Mouse (Mus musculus): ENCODE results near the gene Cldn20. TPM values are rescaled to one million over a fixed set of nuclear protein-coding genes. Genes with fewer than 3 reads are reported as not detected.

Gene Cldn20
- polyA plus RNA-seq, 1 experiment from 2014 or later: 0.47 TPM

DNA sequence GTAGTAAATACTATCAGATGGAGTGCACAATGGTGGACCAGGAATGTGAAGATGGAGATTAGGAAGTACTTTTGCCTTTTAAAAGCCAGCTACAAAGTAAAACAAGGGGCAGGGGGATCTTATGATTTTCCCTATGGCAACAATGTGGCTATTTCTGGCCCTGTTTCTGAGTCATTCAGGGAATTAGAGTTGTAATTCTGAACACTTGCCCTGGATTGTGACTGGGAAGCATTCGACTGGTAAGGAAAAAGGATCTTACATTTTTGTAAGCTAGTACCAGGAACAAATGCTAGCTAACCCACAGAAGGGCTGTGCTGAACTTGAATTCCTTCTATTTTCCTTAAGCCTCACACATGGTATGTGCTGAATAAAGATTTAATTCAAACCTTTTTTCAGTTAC is 713 bp upstream of the Cldn20 start:
- H3K4me2 ChIP-seq (replicated peaks): no peak overlapping the region
- H3K36me3 ChIP-seq: peaks cover 9% of the 10 kb centered on the region; the same call in 1 of the 2 replicates
- no peak for ATAC-seq (ENCODE audit: low FRiP score, low read depth)
- H3K9ac ChIP-seq: no peak overlapping the region
- peaks cover 11% of the 10 kb centered on the region; the same call in 1 of the 2 replicates for H3K4me1 ChIP-seq
- H3K27me3 ChIP-seq: no peaks in the 10 kb centered on the region
- WGBS: 47% methylated on average over 1 of the region's 1 CpGs
- H3K9me3 ChIP-seq: no peaks in the 10 kb centered on the region
- no peak overlapping the region for H3K27ac ChIP-seq
- no peak overlapping the region for H3K4me3 ChIP-seq

DNA sequence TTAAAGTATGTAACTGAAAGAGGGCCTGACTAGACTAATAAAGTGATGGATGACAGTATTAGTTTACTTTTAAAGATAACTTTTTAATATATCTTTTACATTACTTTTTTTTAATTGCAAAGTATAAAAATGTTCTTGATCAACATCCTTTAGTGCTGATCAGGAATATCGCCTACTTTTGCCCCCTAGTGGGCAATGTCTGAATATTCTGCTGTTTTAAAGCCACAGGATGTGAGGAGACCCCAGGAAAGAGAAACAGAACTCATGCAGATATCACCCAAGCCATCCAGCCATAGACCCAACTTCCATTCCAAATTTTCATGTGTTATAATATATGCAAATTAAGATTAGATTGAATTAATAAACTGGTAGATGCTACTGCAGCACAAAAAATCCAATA is 1.1 kb downstream of the Cldn20 start:
- Histone ChIP-seq H3K4me3 (no peak overlapping the region), H3K36me3 (peaks cover 5% of the 10 kb centered on the region; the same call in 1 of the 2 replicates), H3K9me3 (no peaks in the 10 kb centered on the region), H3K4me1 (peaks cover 11% of the 10 kb centered on the region; the same call in 1 of the 2 replicates), H3K4me2 (replicated peaks) (no peak overlapping the region), H3K9ac (no peak overlapping the region), H3K27me3 (no peaks in the 10 kb centered on the region), H3K27ac (no peak overlapping the region)
- WGBS: 30% methylated on average over 1 of the region's 1 CpGs
- no peak for ATAC-seq (ENCODE audit: low FRiP score, low read depth)

DNA sequence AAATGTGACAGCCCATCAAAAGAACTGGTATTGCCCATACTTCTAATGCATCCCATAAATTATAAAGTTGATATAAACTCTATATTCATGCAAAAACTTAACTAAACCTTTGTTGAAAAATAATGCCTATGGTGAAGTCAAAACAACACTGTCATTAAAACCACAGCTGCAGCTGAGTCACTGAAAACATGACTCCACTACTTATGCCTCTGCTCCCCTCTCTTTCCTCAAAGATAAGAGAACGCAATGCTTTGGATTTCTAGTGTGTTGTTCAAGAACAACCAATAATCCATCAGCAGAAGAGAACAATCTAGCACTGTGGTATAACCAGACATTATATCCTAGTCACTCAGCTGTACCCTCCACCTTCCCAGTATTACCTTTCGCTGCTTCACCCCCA is 8.0 kb downstream of the Cldn20 start:
- H3K9me3 ChIP-seq: no peaks in the 10 kb centered on the region
- no peak for ATAC-seq (ENCODE audit: low FRiP score, low read depth)
- 95% methylated on average over 2 of the region's 2 CpGs for WGBS

DNA sequence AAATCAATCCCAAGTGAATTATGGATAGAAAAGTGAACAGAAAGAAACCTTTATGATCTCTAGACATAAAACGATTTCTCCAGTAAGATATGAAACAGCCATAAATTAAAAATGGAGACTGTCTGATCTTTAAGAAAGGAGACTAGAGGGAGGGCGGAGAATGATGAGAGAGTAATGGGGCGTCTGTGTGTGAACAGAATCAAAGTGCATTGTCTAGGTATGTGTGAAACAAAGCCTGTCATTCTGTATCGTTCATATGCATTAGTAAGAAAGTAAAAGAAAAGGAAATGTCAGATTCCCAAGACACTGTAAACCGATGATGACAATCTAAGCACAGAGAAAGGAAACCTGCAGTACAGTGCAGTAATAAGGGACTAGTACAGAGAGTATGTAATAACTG is 8.7 kb downstream of the Cldn20 start:
- Histone ChIP-seq H3K4me2 (replicated peaks) (no peak overlapping the region), H3K27me3 (no peaks in the 10 kb centered on the region), H3K9ac (no peak overlapping the region), H3K36me3 (peaks cover 17% of the 10 kb centered on the region), H3K9me3 (no peaks in the 10 kb centered on the region), H3K4me1 (no peaks in the 10 kb centered on the region), H3K4me3 (no peak overlapping the region), H3K27ac (no peak overlapping the region)
- no peak for ATAC-seq (ENCODE audit: low FRiP score, low read depth)
- WGBS: 86% methylated on average over 5 of the region's 5 CpGs

More for the DNA sequence above, 8.0 kb downstream of the Cldn20 start:
- Histone ChIP-seq H3K27me3 (no peaks in the 10 kb centered on the region), H3K36me3 (peaks cover 19% of the 10 kb centered on the region), H3K4me2 (replicated peaks) (no peak overlapping the region), H3K27ac (no peak overlapping the region), H3K9ac (no peak overlapping the region), H3K4me3 (no peak overlapping the region), H3K4me1 (no peaks in the 10 kb centered on the region)

DNA sequence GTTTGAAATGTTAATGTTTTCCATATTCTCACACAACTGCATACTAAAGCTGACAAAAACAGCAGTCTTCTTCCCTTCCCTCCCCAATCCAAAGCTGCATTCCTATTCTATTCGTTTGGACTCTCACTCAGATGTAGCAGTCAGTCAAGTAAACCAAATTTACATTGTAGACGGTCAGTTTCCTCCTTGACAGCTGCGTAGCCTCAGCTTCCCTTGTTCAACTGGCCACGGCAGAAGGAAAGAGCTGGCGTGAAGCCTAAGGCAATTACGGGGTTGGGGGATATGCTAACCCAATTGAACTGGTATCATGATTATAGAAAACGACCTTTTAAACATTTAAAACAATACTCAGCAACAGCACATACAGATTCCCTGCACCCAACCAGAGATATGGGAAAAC is 15.4 kb downstream of the Cldn20 start:
- Histone ChIP-seq H3K4me2 (replicated peaks) (no peak overlapping the region), H3K27me3 (no peaks in the 10 kb centered on the region), H3K4me3 (no peak overlapping the region), H3K27ac (no peak overlapping the region), H3K9ac (no peak overlapping the region), H3K36me3 (peaks cover 5% of the 10 kb centered on the region; the same call in 1 of the 2 replicates), H3K4me1 (no peaks in the 10 kb centered on the region), H3K9me3 (no peaks in the 10 kb centered on the region)
- 75% methylated on average over 7 of the region's 7 CpGs for WGBS
- ATAC-seq (ENCODE audit: low FRiP score, low read depth): no peak

DNA sequence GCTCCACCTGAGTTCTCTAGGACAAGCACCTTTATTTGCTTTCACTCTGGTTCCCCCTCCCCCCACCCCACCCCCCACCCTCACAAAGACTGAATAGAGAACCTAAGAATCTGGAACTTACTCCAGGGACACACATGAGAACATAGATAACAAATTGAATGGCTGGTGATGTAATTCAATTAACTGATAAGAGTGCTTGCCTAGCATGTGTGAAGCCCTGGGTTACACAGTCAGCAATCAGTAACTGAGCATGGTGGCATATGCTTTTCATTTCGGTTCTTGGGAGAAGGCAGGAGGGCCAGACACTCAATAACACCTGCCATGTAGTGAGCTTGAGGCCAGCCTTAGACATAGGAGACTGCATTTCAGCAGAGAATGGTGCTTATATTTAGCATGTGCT is 23.9 kb downstream of the Cldn20 start:
- no peak for ATAC-seq (ENCODE audit: low FRiP score, low read depth)
- H3K27ac ChIP-seq: no peak overlapping the region
- H3K27me3 ChIP-seq: no peaks in the 10 kb centered on the region
- H3K36me3 ChIP-seq: peaks cover 5% of the 10 kb centered on the region; the same call in 1 of the 2 replicates
- no peak overlapping the region for H3K9ac ChIP-seq
- H3K4me1 ChIP-seq: peaks cover 13% of the 10 kb centered on the region
- WGBS: 57% methylated on average over 1 of the region's 1 CpGs
- H3K4me3 ChIP-seq: 0 out of 2 replicates have a peak overlapping the region, but pooled peaks have one; percentile 61
- H3K4me2 ChIP-seq (replicated peaks): peak overlapping the region; percentile 74
- no peaks in the 10 kb centered on the region for H3K9me3 ChIP-seq

DNA sequence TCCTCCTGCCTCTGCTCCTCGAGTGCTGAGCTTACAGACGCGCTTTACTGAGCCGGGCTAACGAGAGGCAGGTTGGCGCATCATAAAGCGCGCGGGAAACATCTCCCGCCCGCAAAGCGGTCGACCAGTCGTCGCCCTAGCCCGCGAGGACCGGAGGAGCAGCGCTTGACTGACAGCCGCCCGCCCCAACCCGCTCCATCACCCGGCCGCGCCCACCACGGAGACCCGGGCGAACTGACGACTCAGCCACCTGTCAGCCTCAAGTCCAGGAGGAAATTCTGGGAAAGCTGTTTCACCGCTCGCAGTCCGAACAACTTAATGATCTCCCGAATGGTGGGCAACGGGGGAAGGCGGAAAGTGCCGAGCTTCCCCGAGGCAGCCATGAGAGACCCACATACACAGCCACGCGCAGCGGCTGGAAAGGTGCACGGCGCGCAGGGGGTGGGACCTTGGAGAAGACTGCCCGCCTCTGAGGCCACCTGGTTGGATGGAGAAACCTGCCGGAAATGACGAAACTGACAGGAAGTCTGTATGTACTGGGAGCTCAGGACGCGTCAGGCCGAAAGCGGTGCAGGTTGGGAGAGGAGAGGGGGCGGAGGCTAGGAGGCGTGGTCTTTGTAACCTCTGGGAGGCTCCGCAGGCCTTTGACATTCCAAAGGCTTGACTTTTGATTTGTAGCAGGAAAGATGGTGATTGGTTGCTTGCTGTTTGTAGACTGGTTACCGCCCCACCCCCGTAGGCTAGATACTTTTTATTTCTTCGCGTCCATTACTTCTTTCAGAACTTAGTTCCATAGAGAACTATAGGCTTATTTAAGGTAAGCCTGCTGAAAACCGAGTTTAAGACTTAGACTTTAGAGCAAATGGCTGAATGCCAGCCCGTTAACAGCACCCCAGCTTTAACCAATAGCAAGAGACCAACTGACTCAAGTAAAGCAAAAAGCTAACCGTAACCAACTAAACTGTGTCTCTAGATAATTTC is 25.3 kb downstream of the Cldn20 start, which contains the start of gene Tfb1m:
Gene Tfb1m (minus strand): TSS at position 451 of the 981 bp plus-strand sequence.
- WGBS: under 1% methylated on average over 60 of the region's 60 CpGs
- Histone ChIP-seq H3K4me3 (peak within 1 kb of the TSS; percentile 61), H3K9ac (peak within 1 kb of the TSS; percentile 68), H3K36me3 (no peaks in the 10 kb centered on the region), H3K27ac (peak within 1 kb of the TSS; percentile 85), H3K4me2 (replicated peaks) (peak within 1 kb of the TSS; percentile 74), H3K27me3 (peaks cover 4% of the 10 kb centered on the region; the same call in 1 of the 2 replicates), H3K4me1 (peaks cover 13% of the 10 kb centered on the region), H3K9me3 (no peaks in the 10 kb centered on the region)
- ATAC-seq (ENCODE audit: low FRiP score, low read depth): peak; percentile 100

DNA sequence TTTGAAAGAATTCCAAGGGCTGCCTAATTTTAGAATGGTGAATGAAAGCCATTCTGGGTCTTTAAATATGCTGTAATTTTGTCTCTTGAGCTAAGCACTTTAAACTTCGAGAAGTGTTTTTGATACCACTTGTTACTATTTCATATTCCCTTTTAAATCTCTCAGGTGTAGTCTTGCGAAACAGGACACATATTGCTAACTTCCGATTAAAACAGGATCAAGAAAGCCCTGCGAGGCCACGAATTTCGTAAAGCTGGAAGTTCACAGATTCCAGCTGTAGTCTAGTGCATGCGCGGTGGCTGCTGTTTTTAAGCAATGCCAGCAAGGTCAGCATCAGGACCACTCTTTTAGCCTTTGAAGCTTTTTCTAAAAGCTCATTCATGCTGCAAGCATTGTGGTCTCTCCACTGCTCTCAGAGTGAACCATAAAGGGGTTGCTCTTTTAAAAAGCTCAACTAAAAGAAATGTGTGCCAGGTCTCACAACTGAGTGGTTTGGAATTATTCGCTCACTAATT is 26.1 kb downstream of the Cldn20 start:
- peak overlapping the region; percentile 61 for H3K4me3 ChIP-seq
- peaks cover 4% of the 10 kb centered on the region; the same call in 1 of the 2 replicates for H3K27me3 ChIP-seq
- H3K9me3 ChIP-seq: 0 out of 2 replicates have a peak, but pooled peaks cover 1% of the 10 kb centered on the region
- 69% methylated on average over 9 of the region's 9 CpGs for WGBS
- peak overlapping the region; percentile 85 for H3K27ac ChIP-seq
- peak overlapping the region; percentile 58 for H3K4me2 ChIP-seq (replicated peaks)
- no peak for ATAC-seq (ENCODE audit: low FRiP score, low read depth)
- peaks cover 13% of the 10 kb centered on the region for H3K4me1 ChIP-seq
- no peaks in the 10 kb centered on the region for H3K36me3 ChIP-seq
- H3K9ac ChIP-seq: peak overlapping the region; percentile 10; the same call in 1 of the 2 replicates

DNA sequence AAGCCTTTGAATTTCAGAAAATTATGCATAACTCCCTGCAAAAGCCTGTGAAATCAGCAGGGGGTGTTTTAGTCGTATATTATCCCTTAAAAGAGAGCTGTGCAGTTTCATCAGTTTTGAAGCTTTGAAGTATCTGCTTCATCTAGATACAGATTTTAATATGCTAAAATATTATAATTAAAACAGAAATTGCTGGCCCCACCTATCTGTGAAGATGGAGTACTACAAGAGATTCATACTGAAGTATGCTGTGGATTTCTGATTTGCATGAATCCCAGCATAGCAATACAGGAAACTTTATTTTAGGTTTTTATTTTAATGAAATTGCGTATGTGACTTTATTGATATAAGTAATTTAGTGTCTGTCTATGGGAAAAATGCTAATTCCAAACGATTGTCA is 28.2 kb downstream of the Cldn20 start:
- Histone ChIP-seq H3K27me3 (peaks cover 4% of the 10 kb centered on the region; the same call in 1 of the 2 replicates), H3K4me1 (peaks cover 13% of the 10 kb centered on the region), H3K9ac (no peak overlapping the region), H3K27ac (no peak overlapping the region), H3K4me3 (no peak overlapping the region), H3K36me3 (no peaks in the 10 kb centered on the region), H3K9me3 (0 out of 2 replicates have a peak, but pooled peaks cover 3% of the 10 kb centered on the region), H3K4me2 (replicated peaks) (no peak overlapping the region)
- 81% methylated on average over 3 of the region's 3 CpGs for WGBS
- ATAC-seq (ENCODE audit: low FRiP score, low read depth): no peak

DNA sequence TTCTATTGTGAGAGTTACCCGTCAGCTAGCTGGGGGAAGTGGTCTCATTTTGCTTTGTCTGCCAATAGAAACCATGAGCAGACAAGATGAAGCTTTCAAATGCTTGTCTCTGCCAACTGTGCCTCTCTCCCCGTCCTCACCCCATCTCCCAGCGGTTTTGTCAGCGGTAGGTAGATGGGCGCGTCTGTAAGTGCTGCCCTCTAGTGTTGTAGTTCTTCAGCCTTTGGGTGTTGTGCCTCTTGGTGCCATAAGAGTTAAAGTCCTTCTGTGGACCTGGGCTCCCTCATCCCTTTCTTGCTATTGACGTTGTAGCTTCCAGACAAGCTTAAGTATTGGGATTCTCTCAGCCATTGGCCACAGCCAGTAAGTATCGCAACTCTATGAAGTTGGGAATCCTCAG is 30.1 kb downstream of the Cldn20 start:
- H3K9ac ChIP-seq: no peak overlapping the region
- H3K27me3 ChIP-seq: peaks cover 4% of the 10 kb centered on the region; the same call in 1 of the 2 replicates
- no peak overlapping the region for H3K27ac ChIP-seq
- no peak overlapping the region for H3K4me2 ChIP-seq (replicated peaks)
- no peak for ATAC-seq (ENCODE audit: low FRiP score, low read depth)
- 0 out of 2 replicates have a peak, but pooled peaks cover 3% of the 10 kb centered on the region for H3K9me3 ChIP-seq
- 0 out of 2 replicates have a peak, but pooled peaks cover 6% of the 10 kb centered on the region for H3K4me1 ChIP-seq
- 50% methylated on average over 8 of the region's 8 CpGs for WGBS
- no peak overlapping the region for H3K4me3 ChIP-seq
- no peaks in the 10 kb centered on the region for H3K36me3 ChIP-seq

DNA sequence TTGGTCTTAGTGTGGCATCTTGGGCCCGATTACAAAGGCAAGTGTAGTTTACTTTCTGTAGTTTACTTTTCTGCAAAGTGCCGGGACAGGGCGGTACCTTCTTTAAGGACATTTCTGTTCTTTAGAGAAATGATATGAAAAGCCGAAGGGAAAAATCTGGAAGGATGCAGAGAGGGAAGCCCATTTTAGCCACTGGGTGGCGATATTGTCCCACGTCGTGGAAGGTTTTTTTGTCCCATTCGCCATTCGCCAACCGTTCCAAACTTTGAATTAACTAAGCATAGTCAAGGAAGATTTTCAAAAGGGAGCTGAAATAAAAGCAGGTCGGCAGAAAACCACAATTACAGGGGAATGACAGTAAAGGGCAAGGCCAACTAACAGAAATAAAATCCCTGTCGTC is 38.5 kb downstream of the Cldn20 start:
- H3K27me3 ChIP-seq: no peaks in the 10 kb centered on the region
- no peaks in the 10 kb centered on the region for H3K36me3 ChIP-seq
- 5% methylated on average over 12 of the region's 12 CpGs for WGBS
- H3K4me1 ChIP-seq: peaks cover 4% of the 10 kb centered on the region; the same call in 1 of the 2 replicates
- H3K9ac ChIP-seq: no peak overlapping the region
- ATAC-seq (ENCODE audit: low FRiP score, low read depth): no peak
- peak overlapping the region; percentile 45 for H3K4me2 ChIP-seq (replicated peaks)
- no peak overlapping the region for H3K27ac ChIP-seq
- no peak overlapping the region for H3K4me3 ChIP-seq
- H3K9me3 ChIP-seq: no peaks in the 10 kb centered on the region
